Mouse (Mus musculus): ENCODE measurements around the gene 4933428G20Rik. TPM values are rescaled to one million over a fixed set of nuclear protein-coding genes. Genes with fewer than 3 reads are reported as not detected.

4933428G20Rik gene
- polyA plus RNA-seq, 1 experiment from 2014 or later: 0.15 TPM

- Histone ChIP-seq H3K27me3 (ENCODE audit: control insufficient read depth, insufficient read depth, low read length) (no peaks in the 10 kb centered on the region), H3K4me1 (ENCODE audit: control insufficient read depth, insufficient read depth, low read length) (no peaks in the 10 kb centered on the region), H3K4me3 (ENCODE audit: low read length) (no peak overlapping the region), H3K4me2 (replicated peaks; ENCODE audit: low read depth, low read length) (no peak overlapping the region), H3K9ac (ENCODE audit: low read depth, low read length) (no peak overlapping the region), H3K9me3 (ENCODE audit: control insufficient read depth, low read length) (no peaks in the 10 kb centered on the region), H3K36me3 (ENCODE audit: control insufficient read depth, insufficient read depth, low read length) (peaks cover 79% of the 10 kb centered on the region), H3K27ac (ENCODE audit: low read depth, low read length) (no peak overlapping the region)
- 87% methylated on average over 12 of the region's 12 CpGs for WGBS
- no peak for ATAC-seq (ENCODE audit: low FRiP score, low TSS enrichment)
Measured at GRCm38 (mm10) chr11:97465957-97466356, 34.2 kb downstream of the 4933428G20Rik start.

DNA sequence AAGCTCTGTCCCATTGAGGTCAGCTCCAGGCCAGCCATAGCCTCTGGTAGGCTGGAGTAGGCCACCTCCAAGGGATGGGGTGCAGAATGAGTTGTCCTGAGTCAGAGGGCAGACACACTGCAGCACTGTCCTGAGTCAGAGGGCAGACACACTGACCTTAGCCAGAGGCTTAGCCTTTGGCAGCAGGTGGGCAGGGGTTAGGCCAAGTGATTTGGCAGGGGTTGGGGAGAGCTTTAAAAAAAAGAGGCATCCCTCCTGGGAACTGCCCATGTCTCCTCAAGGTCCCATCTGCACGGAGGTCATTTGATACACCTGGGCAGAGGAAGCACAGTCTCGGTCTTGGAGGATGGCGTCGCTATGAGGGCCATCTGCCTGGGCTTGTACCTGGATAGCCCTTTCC is 36.1 kb downstream of the 4933428G20Rik start:
- no peak for ATAC-seq (ENCODE audit: low FRiP score, low TSS enrichment)

GRCm38 (mm10) chr11:97463166-97463565 is 37.0 kb downstream of the 4933428G20Rik start:
- no peak overlapping the region for H3K27ac ChIP-seq (ENCODE audit: low read depth, low read length)
- H3K36me3 ChIP-seq (ENCODE audit: control insufficient read depth, insufficient read depth, low read length): peaks cover 74% of the 10 kb centered on the region
- 50% methylated on average over 33 of the region's 33 CpGs for WGBS
- no peak for ATAC-seq (ENCODE audit: low FRiP score, low TSS enrichment)
- no peak overlapping the region for H3K4me2 ChIP-seq (replicated peaks; ENCODE audit: low read depth, low read length)
- H3K4me1 ChIP-seq (ENCODE audit: control insufficient read depth, insufficient read depth, low read length): no peaks in the 10 kb centered on the region
- H3K27me3 ChIP-seq (ENCODE audit: control insufficient read depth, insufficient read depth, low read length): no peaks in the 10 kb centered on the region
- no peaks in the 10 kb centered on the region for H3K9me3 ChIP-seq (ENCODE audit: control insufficient read depth, low read length)
- H3K9ac ChIP-seq (ENCODE audit: low read depth, low read length): no peak overlapping the region
- H3K4me3 ChIP-seq (ENCODE audit: low read length): no peak overlapping the region

More for the DNA sequence above, 36.1 kb downstream of the 4933428G20Rik start:
- no peak overlapping the region for H3K27ac ChIP-seq (ENCODE audit: low read depth, low read length)
- H3K9ac ChIP-seq (ENCODE audit: low read depth, low read length): no peak overlapping the region
- 92% methylated on average over 4 of the region's 4 CpGs for WGBS
- H3K4me3 ChIP-seq (ENCODE audit: low read length): no peak overlapping the region
- H3K36me3 ChIP-seq (ENCODE audit: control insufficient read depth, insufficient read depth, low read length): peaks cover 70% of the 10 kb centered on the region
- H3K4me1 ChIP-seq (ENCODE audit: control insufficient read depth, insufficient read depth, low read length): no peaks in the 10 kb centered on the region
- no peak overlapping the region for H3K4me2 ChIP-seq (replicated peaks; ENCODE audit: low read depth, low read length)
- H3K27me3 ChIP-seq (ENCODE audit: control insufficient read depth, insufficient read depth, low read length): no peaks in the 10 kb centered on the region
- no peaks in the 10 kb centered on the region for H3K9me3 ChIP-seq (ENCODE audit: control insufficient read depth, low read length)

DNA sequence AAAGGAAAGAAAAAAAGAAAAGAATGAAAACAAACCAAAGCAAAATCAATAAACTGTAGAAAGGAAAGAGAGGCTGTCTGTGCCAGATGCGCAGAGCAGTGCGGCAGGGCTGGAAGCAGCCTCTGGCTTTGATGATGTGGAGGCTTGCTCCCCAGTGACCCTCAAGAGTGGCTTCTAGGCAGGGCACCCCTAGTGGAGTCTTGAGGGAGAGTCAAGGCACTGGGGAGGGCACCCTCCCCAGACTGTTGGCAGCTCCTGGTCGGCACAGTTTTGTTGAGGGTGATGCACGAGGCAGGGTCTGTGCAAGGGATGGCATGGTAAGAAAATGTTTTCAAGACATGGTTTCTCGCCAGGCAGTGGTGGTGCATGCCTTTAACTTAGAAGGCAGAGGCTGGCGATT is 37.6 kb downstream of the 4933428G20Rik start:
- Histone ChIP-seq H3K4me3 (ENCODE audit: low read length) (no peak overlapping the region), H3K27me3 (ENCODE audit: control insufficient read depth, insufficient read depth, low read length) (no peaks in the 10 kb centered on the region), H3K9me3 (ENCODE audit: control insufficient read depth, low read length) (no peaks in the 10 kb centered on the region), H3K36me3 (ENCODE audit: control insufficient read depth, insufficient read depth, low read length) (peaks cover 81% of the 10 kb centered on the region), H3K9ac (ENCODE audit: low read depth, low read length) (no peak overlapping the region), H3K4me2 (replicated peaks; ENCODE audit: low read depth, low read length) (no peak overlapping the region), H3K4me1 (ENCODE audit: control insufficient read depth, insufficient read depth, low read length) (no peaks in the 10 kb centered on the region), H3K27ac (ENCODE audit: low read depth, low read length) (no peak overlapping the region)
- no peak for ATAC-seq (ENCODE audit: low FRiP score, low TSS enrichment)
- WGBS: 92% methylated on average over 6 of the region's 6 CpGs

DNA sequence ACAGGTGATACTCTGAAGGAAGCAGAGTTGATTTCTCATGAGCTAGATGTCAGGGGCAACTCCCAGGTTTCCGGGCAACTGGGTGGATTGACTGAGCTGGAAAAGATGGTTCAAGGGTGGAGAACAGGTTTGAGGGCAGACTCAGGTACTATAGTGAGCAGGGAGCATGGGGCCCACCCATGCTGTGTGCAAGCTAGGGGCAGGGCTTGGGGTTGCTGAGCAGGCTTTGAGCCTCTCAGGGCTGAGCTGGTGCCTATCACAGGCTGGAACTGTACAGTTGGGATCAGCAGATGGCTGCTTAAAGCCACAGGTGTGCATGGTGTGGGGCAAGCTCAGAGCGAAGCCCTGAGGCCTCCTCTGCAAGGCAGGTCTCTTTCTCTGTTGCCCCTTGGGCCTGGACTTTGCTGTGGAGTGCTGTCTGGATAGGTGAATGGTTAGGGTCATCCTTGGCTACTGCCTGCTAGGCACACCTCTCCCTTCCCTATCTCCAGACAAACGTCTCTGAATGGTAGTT is 38.8 kb downstream of the 4933428G20Rik start:
- no peak for ATAC-seq (ENCODE audit: low FRiP score, low TSS enrichment)
- Histone ChIP-seq H3K4me3 (ENCODE audit: low read length) (no peak overlapping the region), H3K4me2 (replicated peaks; ENCODE audit: low read depth, low read length) (no peak overlapping the region), H3K4me1 (ENCODE audit: control insufficient read depth, insufficient read depth, low read length) (0 out of 2 replicates have a peak, but pooled peaks cover 4% of the 10 kb centered on the region), H3K27me3 (ENCODE audit: control insufficient read depth, insufficient read depth, low read length) (no peaks in the 10 kb centered on the region), H3K36me3 (ENCODE audit: control insufficient read depth, insufficient read depth, low read length) (peaks cover 81% of the 10 kb centered on the region), H3K27ac (ENCODE audit: low read depth, low read length) (no peak overlapping the region), H3K9me3 (ENCODE audit: control insufficient read depth, low read length) (no peaks in the 10 kb centered on the region), H3K9ac (ENCODE audit: low read depth, low read length) (no peak overlapping the region)
- 90% methylated on average over 3 of the region's 3 CpGs for WGBS

DNA sequence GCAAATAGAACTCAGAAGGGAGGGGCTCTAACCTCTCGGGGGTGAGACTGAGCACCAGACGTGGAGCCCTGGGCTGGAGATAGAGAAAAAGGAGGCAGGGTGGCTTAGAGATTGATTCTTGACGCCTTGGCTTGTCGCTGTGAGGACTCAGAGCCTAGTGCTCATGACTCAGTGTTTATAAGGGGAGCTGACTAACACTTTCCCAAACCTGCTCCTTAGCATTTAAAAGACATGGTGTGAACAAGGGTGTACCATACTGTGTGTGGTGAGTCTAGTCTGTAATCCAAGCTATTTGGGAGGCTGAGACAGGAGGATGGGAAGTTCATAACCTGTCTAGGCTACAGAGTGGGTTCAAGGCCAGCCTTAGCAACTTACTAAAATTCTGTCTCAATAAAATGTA is 43.0 kb downstream of the 4933428G20Rik start:
- WGBS: 79% methylated on average over 4 of the region's 4 CpGs

DNA sequence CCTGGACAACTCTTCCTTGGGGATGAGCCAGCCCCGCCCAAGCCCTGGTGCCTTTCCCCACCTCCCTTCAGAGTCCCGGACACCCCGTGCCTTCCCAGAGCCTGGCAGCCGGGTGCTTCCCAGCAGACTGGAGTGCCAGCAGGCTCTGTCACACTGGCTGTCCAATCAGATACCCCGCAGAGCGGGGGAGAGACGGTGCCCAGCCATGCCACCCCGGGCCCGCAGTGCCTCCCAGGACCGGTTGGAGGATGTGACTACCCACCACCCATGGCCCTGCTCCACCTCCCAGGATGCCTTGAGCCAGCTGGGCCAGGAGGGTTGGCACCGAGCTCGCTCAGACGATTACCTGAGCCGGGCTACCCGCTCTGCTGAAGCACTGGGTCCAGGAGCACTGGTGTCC is 48.5 kb downstream of the 4933428G20Rik start:
- Histone ChIP-seq H3K36me3 (ENCODE audit: control insufficient read depth, insufficient read depth, low read length) (peaks cover 71% of the 10 kb centered on the region), H3K27me3 (ENCODE audit: control insufficient read depth, insufficient read depth, low read length) (no peaks in the 10 kb centered on the region), H3K4me2 (replicated peaks; ENCODE audit: low read depth, low read length) (no peak overlapping the region), H3K4me1 (ENCODE audit: control insufficient read depth, insufficient read depth, low read length) (peaks cover 28% of the 10 kb centered on the region), H3K27ac (ENCODE audit: low read depth, low read length) (no peak overlapping the region), H3K4me3 (ENCODE audit: low read length) (no peak overlapping the region), H3K9ac (ENCODE audit: low read depth, low read length) (no peak overlapping the region), H3K9me3 (ENCODE audit: control insufficient read depth, low read length) (no peaks in the 10 kb centered on the region)
- 96% methylated on average over 15 of the region's 15 CpGs for WGBS
- no peak for ATAC-seq (ENCODE audit: low FRiP score, low TSS enrichment)

More for the DNA sequence above, 43.0 kb downstream of the 4933428G20Rik start:
- no peaks in the 10 kb centered on the region for H3K9me3 ChIP-seq (ENCODE audit: control insufficient read depth, low read length)
- no peak overlapping the region for H3K27ac ChIP-seq (ENCODE audit: low read depth, low read length)
- no peak overlapping the region for H3K4me2 ChIP-seq (replicated peaks; ENCODE audit: low read depth, low read length)
- 0 out of 2 replicates have a peak, but pooled peaks cover 4% of the 10 kb centered on the region for H3K4me1 ChIP-seq (ENCODE audit: control insufficient read depth, insufficient read depth, low read length)
- peaks cover 78% of the 10 kb centered on the region for H3K36me3 ChIP-seq (ENCODE audit: control insufficient read depth, insufficient read depth, low read length)
- H3K4me3 ChIP-seq (ENCODE audit: low read length): no peak overlapping the region
- no peak overlapping the region for H3K9ac ChIP-seq (ENCODE audit: low read depth, low read length)
- no peaks in the 10 kb centered on the region for H3K27me3 ChIP-seq (ENCODE audit: control insufficient read depth, insufficient read depth, low read length)
- ATAC-seq (ENCODE audit: low FRiP score, low TSS enrichment): no peak

DNA sequence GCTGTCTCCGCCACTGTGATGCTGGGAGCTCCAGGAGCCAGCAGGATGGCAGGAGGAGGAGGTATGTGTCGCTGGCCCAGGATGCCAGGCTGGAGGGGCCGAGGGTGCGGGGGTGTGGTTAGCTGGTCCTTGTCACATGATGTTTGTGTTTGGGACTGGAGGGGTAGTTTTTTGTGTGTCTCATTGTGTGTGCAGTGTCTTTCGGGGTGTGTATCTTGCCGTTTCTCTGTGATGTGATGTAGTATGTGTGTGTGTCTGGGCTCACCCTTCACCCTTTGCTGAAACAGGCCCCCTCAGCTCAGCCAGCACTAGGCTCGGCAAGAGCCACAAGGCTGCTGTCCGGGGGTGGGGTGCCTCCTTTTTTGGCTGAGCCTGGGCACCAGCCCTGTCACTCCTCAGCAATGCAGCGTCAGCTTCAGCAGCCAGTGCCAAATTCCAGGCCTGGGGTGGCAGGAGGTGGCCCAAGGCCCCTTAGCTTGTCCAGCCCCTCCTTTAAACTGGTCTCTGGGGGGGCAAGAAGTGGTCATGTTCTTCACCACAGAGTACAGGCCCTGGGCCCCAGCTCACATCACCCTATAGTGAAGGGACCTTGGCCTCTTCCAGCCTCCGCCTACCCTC is 49.7 kb downstream of the 4933428G20Rik start:
- Histone ChIP-seq H3K9me3 (ENCODE audit: control insufficient read depth, low read length) (no peaks in the 10 kb centered on the region), H3K4me1 (ENCODE audit: control insufficient read depth, insufficient read depth, low read length) (peaks cover 28% of the 10 kb centered on the region), H3K27me3 (ENCODE audit: control insufficient read depth, insufficient read depth, low read length) (no peaks in the 10 kb centered on the region), H3K27ac (ENCODE audit: low read depth, low read length) (peak overlapping the region; percentile 82; the same call in 1 of the 2 replicates), H3K36me3 (ENCODE audit: control insufficient read depth, insufficient read depth, low read length) (peaks cover 67% of the 10 kb centered on the region), H3K9ac (ENCODE audit: low read depth, low read length) (peak overlapping the region; percentile 52), H3K4me3 (ENCODE audit: low read length) (peak overlapping the region; percentile 39), H3K4me2 (replicated peaks; ENCODE audit: low read depth, low read length) (peak overlapping the region; percentile 54)
- WGBS: 31% methylated on average over 10 of the region's 10 CpGs
- peak; percentile 22 for ATAC-seq (ENCODE audit: low FRiP score, low TSS enrichment)

GRCm38 (mm10) chr11:97449601-97450293 is 50.4 kb downstream of the 4933428G20Rik start:
- Histone ChIP-seq H3K4me2 (replicated peaks; ENCODE audit: low read depth, low read length) (peak overlapping the region; percentile 54), H3K27me3 (ENCODE audit: control insufficient read depth, insufficient read depth, low read length) (no peaks in the 10 kb centered on the region), H3K36me3 (ENCODE audit: control insufficient read depth, insufficient read depth, low read length) (peaks cover 71% of the 10 kb centered on the region), H3K4me1 (ENCODE audit: control insufficient read depth, insufficient read depth, low read length) (peaks cover 28% of the 10 kb centered on the region), H3K4me3 (ENCODE audit: low read length) (peak overlapping the region; percentile 39), H3K27ac (ENCODE audit: low read depth, low read length) (peak overlapping the region; percentile 82), H3K9me3 (ENCODE audit: control insufficient read depth, low read length) (no peaks in the 10 kb centered on the region), H3K9ac (ENCODE audit: low read depth, low read length) (peak overlapping the region; percentile 52)
- 12% methylated on average over 15 of the region's 15 CpGs for WGBS
- peak; percentile 85 for ATAC-seq (ENCODE audit: low FRiP score, low TSS enrichment)
